Mouse (Mus musculus) adrenal gland, adult 18-20 months (tissue): Measurements from ENCODE around the gene Vsig8. TPM values are rescaled to one million over a fixed set of nuclear protein-coding genes. Genes with fewer than 3 reads are reported as not detected.
A peak's percentile ranks its signal among the peaks of the same experiment; 100 is the strongest.

ENCODE experiments used
- DNase-seq, 2 experiments: peaks; one replicate each; pipeline ENCODE4 v3.0.0; 2021 to 2022; ENCODE audit warnings: low spot score in 2 of 2
- total RNA-seq, 2 experiments: library from RNA; stranded (reverse); gene quantifications; 1 replicate in 1 of 2; 2 replicates in 1 of 2; pipeline ENCODE4 v1.2.3; 2021

Vsig8 gene
- total RNA-seq, 2 experiments from 2014 or later: 0.40 TPM; not detected in 1

GRCm38 (mm10) chr1:172585612-172586567, 30.2 kb downstream of the Vsig8 start:
- DNase-seq: no peak

GRCm38 (mm10) chr1:172590385-172590784, 34.6 kb downstream of the Vsig8 start, which contains the start of gene Slamf8:
Slamf8 (minus strand) TSS chr1:172590568.
- DNase-seq: peak in 1 of 2 experiments; percentile 30

GRCm38 (mm10) chr1:172593321-172593720, 37.6 kb downstream of the Vsig8 start:
- no peak for DNase-seq

GRCm38 (mm10) chr1:172593956-172594355, 38.2 kb downstream of the Vsig8 start:
- no peak for DNase-seq

- peak in 1 of 2 experiments; percentile 40 for DNase-seq
These were observed 38.8 kb downstream of the Vsig8 start for GRCm38 (mm10) chr1:172594495-172594894.

GRCm38 (mm10) chr1:172602326-172602725, 46.6 kb downstream of the Vsig8 start, which contains the start of gene Fcrl6:
Fcrl6 (minus strand) TSS chr1:172602551.
- no peak for DNase-seq

- DNase-seq: no peak
These were observed 55.6 kb downstream of the Vsig8 start for GRCm38 (mm10) chr1:172611304-172611703.

GRCm38 (mm10) chr1:172612745-172613144, 57.0 kb downstream of the Vsig8 start:
- DNase-seq: no peak

Other genes with a start within 250 kb of the Vsig8 start
- gene Kcnj9, start 226.6 kb upstream of the Vsig8 start, total RNA-seq: under 1 TPM in 1 of 2 experiments, not detected in 1; 0.22 TPM
- 1 to 10 TPM; 1.3 to 1.5 TPM for gene Kcnj10, start 214.7 kb upstream of the Vsig8 start, total RNA-seq
- gene Pigm, start 179.4 kb upstream of the Vsig8 start, total RNA-seq: 10 to 100 TPM in 1 of 2 experiments, 1 to 10 TPM in 1; 9.3 to 11.5 TPM
- gene Slamf9, start 80.6 kb upstream of the Vsig8 start, total RNA-seq: 1 to 10 TPM; 3.4 to 5.0 TPM
- gene Igsf9, start 74.2 kb upstream of the Vsig8 start, total RNA-seq: 1 to 10 TPM; 1.1 to 3.2 TPM
- 10 to 100 TPM; 64.7 to 65.1 TPM for gene Tagln2, start 55.9 kb upstream of the Vsig8 start, total RNA-seq
- gene Cfap45, start 35.1 kb upstream of the Vsig8 start, total RNA-seq: under 1 TPM; 0.35 to 0.40 TPM
- gene Slamf8, start 34.6 kb downstream of the Vsig8 start, total RNA-seq: 1 to 10 TPM in 1 of 2 experiments, under 1 TPM in 1; 0.60 to 1.5 TPM
- gene Fcrl6, start 46.6 kb downstream of the Vsig8 start, total RNA-seq: not detected
- gene Dusp23, start 77.0 kb downstream of the Vsig8 start, total RNA-seq: 1 to 10 TPM; 6.3 to 7.4 TPM
- not detected for gene Crp, start 142.1 kb downstream of the Vsig8 start, total RNA-seq